Mouse (Mus musculus) thymus, adult 2 months (tissue): ENCODE results near the gene Pkdcc. TPM values are rescaled to one million over a fixed set of nuclear protein-coding genes. Genes with fewer than 3 reads are reported as not detected.
A peak's percentile ranks its signal among the peaks of the same experiment; 100 is the strongest.

Source experiments
- DNase-seq: peaks from one replicate; pipeline ENCODE4 v3.0.0; 2021
- H3K27ac ChIP-seq: fragments of 200-500 bp; 2 replicates; pipeline ENCODE4 v1.5.1; 2012; ENCODE audit warnings: low read length, control low read depth; ENCODE audit not compliant: control insufficient read depth, insufficient read depth
- H3K27me3 ChIP-seq: fragments of 200-500 bp; 2 replicates; pipeline ENCODE4 v1.6.1; 2012; ENCODE audit warnings: mild to moderate bottlenecking, low read length, moderate library complexity, mixed read lengths; ENCODE audit not compliant: control insufficient read depth, insufficient read depth
- H3K36me3 ChIP-seq: fragments of 200-500 bp; 2 replicates; pipeline ENCODE4 v1.6.1; 2012; ENCODE audit warnings: mild to moderate bottlenecking, low read length, moderate library complexity; ENCODE audit not compliant: control insufficient read depth, insufficient read depth
- H3K4me1 ChIP-seq: fragments of 200-500 bp; replicated peaks from 2 replicates; pipeline ENCODE4 v1.6.1; 2012; ENCODE audit warnings: low read length; ENCODE audit not compliant: control insufficient read depth, insufficient read depth
- H3K4me3 ChIP-seq: fragments of 200-500 bp; 2 replicates; pipeline ENCODE4 v1.5.1; 2012; ENCODE audit warnings: mild to moderate bottlenecking, low read length, control low read depth, moderate library complexity; ENCODE audit not compliant: control insufficient read depth, insufficient read depth
- CTCF ChIP-seq: fragments of 200-500 bp; IDR thresholded peaks from 2 replicates; pipeline ENCODE4 v1.5.1; 2012; ENCODE audit warnings: mild to moderate bottlenecking, control low read depth, low read length, moderate library complexity, borderline replicate concordance; ENCODE audit not compliant: control insufficient read depth, poor library complexity, insufficient read depth; ENCODE audit errors: extremely low read depth
- POLR2A ChIP-seq: fragments of 200-500 bp; IDR thresholded peaks from 2 replicates; pipeline ENCODE4 v1.6.1; 2012; ENCODE audit warnings: mild to moderate bottlenecking, low read length, control low read depth, moderate library complexity; ENCODE audit not compliant: control insufficient read depth, poor library complexity, insufficient read depth; ENCODE audit errors: extremely low read depth
- WGBS: fragments of 180-500 bp; shearing (Covaris S2); methylation state at CpG from one replicate; pipeline ENCODE4 v1.1.7; 2018; 5-methylcytosine and 5-hydroxymethylcytosine counted together
- polyA plus RNA-seq: library from polyadenylated mRNA; depleted of rRNA; stranded (reverse); fragments of >200 nt; gene quantifications from 2 replicates; pipeline ENCODE4 v1.2.3, GENCODE M21; 2012; rRNA removed

Gene Pkdcc
- polyA plus RNA-seq: 37.5 and 50.8 TPM in 2 replicates

DNA sequence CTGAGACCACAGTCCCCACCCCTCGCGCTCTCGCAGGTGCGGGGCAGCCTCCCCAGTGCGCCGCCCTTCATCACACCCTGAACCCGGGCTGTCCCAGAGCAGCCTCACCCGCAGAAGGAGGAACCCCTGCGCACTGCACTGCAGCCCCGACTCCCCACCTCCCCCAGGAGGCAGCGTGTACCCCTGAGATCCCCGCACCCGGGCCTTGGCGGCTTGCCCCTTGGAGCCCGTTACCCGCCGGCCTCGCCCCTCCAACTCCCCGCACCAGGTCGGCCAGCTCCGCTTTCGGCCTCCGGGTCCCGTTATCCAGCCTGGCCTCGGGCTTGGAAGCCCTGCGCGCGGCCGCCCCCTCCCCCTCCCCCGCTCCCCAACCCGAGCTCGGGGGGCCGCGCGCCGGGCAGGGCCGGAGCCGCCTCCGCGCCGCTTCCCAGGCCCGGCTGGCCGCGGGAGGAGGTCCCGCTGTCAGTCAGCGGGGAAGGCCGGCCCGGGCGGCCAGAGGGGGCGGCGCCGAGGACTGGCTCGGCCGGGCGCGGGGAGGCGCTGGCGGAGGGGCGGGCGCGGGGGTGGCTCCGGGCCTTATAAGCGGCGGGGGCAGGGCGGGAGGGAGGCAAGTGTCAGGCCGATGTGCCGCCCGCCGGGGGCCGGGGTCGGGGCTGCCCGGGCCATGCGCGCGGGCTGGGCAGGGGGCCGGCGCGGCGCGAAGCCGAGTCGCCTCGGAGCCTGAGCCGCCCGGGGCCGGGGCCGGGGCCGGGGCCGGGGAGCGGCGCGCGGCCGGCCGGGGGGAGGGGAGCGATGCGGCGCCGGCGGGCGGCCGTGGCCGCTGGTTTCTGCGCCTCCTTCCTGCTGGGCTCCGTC is at the start of gene Pkdcc:
Gene Pkdcc, plus strand, starts transcription at position 619 of the 855 bp plus-strand sequence.
- H3K4me3 ChIP-seq: peak within 1 kb of the TSS; percentile 37
- DNase-seq: peak; percentile 51
- TF ChIP-seq CTCF: no peak
- TF ChIP-seq POLR2A: no peak
- 5% methylated on average over 90 of the region's 105 CpGs for WGBS
- peaks cover 10% of the 10 kb centered on the region for H3K4me1 ChIP-seq
- peaks cover 9% of the 10 kb centered on the region for H3K27me3 ChIP-seq
- no peak within 1 kb of the TSS for H3K27ac ChIP-seq
- no peaks in the 10 kb centered on the region for H3K36me3 ChIP-seq

DNA sequence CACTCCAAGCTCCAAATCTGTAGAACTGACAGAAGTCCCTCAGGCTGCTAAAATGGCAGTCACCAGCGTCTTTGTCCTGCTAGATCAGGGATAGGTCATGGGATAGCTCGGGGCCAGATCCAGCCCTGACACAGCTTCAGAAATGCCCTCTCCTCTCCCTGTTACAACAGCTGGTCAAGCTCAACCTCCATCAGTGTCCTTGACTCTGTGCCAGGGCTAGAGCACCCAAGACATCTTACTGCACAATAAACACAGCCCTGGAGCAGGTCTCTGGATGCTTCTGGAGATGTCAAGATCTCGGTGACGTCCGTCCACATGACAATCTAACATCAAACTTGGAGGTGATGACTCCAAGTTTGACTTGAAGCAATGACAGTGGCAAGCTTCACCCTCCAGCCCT is 48.9 kb upstream of the Pkdcc start:
- no peaks in the 10 kb centered on the region for H3K27me3 ChIP-seq
- no peak for DNase-seq
- H3K36me3 ChIP-seq: no peaks in the 10 kb centered on the region
- no peaks in the 10 kb centered on the region for H3K4me1 ChIP-seq
- no peak overlapping the region for H3K4me3 ChIP-seq
- TF ChIP-seq CTCF (no peak), POLR2A (no peak)
- no peak overlapping the region for H3K27ac ChIP-seq
- WGBS: 95% methylated on average over 5 of the region's 5 CpGs

GRCm38 (mm10) chr17:83176146-83176545 is 38.9 kb upstream of the Pkdcc start:
- Histone ChIP-seq H3K4me3 (no peak overlapping the region), H3K36me3 (no peaks in the 10 kb centered on the region), H3K4me1 (no peaks in the 10 kb centered on the region), H3K27ac (no peak overlapping the region), H3K27me3 (no peaks in the 10 kb centered on the region)
- no peak for DNase-seq
- WGBS: 95% methylated on average over 4 of the region's 4 CpGs
- TF ChIP-seq POLR2A (no peak), CTCF (no peak)

DNA sequence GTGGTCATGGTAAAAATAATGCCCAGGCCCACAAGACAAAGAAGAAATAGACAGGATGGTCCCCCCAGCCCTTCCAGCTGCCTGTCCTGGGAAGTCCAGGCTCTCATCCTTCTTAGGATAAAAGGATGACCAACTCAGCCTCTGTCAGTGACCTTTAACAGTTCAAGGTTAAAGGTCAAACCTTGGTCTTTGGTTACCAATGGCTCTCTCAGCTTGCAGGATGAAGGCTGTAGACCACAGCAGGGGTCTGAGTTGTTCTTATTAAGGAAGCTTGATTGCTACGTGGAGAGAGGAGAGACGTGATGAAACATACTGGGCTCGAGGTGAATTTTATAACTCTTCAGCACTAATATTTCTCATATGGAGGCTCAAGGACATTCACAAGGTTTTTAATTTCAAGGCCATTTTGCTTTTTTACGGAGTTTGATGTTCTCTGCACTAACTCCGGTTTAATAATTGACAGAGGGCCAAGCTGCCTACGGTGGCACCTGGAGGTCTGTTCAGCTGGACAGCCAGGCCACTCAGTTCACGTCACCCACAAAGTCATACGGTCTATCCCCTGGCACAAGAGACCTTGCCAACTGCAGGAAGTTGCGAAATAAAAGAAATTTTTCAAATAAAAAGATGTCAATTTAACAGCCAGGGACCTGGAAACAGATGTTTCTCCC is 36.5 kb upstream of the Pkdcc start:
- Histone ChIP-seq H3K4me3 (no peak overlapping the region), H3K27ac (no peak overlapping the region), H3K27me3 (no peaks in the 10 kb centered on the region), H3K4me1 (no peaks in the 10 kb centered on the region), H3K36me3 (no peaks in the 10 kb centered on the region)
- TF ChIP-seq POLR2A: no peak
- TF ChIP-seq CTCF: no peak
- 65% methylated on average over 9 of the region's 9 CpGs for WGBS
- no peak for DNase-seq

- WGBS: 55% methylated on average over 6 of the region's 6 CpGs
- Histone ChIP-seq H3K4me1 (no peaks in the 10 kb centered on the region), H3K36me3 (no peaks in the 10 kb centered on the region), H3K27me3 (no peaks in the 10 kb centered on the region), H3K27ac (no peak overlapping the region), H3K4me3 (no peak overlapping the region)
- TF ChIP-seq POLR2A: no peak
- no peak for TF ChIP-seq CTCF
- DNase-seq: no peak
These were observed 36.0 kb upstream of the Pkdcc start for GRCm38 (mm10) chr17:83179151-83179531.

DNA sequence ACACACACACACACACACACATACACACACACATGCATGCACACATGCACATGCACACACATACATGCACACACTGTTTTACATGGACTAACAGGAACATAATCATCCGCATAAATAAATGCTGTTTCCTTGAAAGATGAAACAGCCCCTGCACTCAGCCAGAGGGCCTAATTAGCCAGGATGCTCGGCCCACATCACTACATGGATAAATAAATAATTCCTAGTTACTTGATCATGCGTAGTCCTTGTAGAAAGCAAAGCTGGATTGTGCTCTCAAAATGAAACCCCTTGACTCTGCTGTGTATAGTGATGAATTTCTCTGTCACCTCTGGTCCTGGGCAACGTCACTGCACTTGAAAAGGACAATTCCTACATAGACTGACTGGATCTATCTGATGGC is 35.5 kb upstream of the Pkdcc start:
- no peaks in the 10 kb centered on the region for H3K27me3 ChIP-seq
- no peak for TF ChIP-seq CTCF
- no peak for TF ChIP-seq POLR2A
- H3K27ac ChIP-seq: no peak overlapping the region
- H3K36me3 ChIP-seq: no peaks in the 10 kb centered on the region
- no peak overlapping the region for H3K4me3 ChIP-seq
- WGBS: 98% methylated on average over 4 of the region's 4 CpGs
- no peaks in the 10 kb centered on the region for H3K4me1 ChIP-seq
- DNase-seq: no peak

- Histone ChIP-seq H3K27me3 (no peaks in the 10 kb centered on the region), H3K4me3 (no peak overlapping the region), H3K4me1 (no peaks in the 10 kb centered on the region), H3K36me3 (no peaks in the 10 kb centered on the region), H3K27ac (no peak overlapping the region)
- 98% methylated on average over 7 of the region's 7 CpGs for WGBS
- DNase-seq: no peak
- TF ChIP-seq POLR2A: no peak
These were observed 34.0 kb upstream of the Pkdcc start for GRCm38 (mm10) chr17:83181086-83181485.
